9 mouse cellular contexts compared by ENCODE assay signal in genomic region chr6:124716864-124717490, GRCm38 (mm10). TPM values are rescaled to one million over a fixed set of nuclear protein-coding genes. Genes with fewer than 3 reads are reported as not detected.
DNase-seq lines count a peak whose midpoint lies in the region; ATAC-seq and TF ChIP-seq lines count a peak whose summit lies in the region.
"Had no signal": no experiment of that assay in that cellular context is flagged by ENCODE, and none has a peak within 500 bp of the region (broad histone marks: within the 10 kb centered on the region; RNA-seq: fewer than 3 reads in every experiment).

No protein-coding gene starts in this region.

- H3K9me3 ChIP-seq in midbrain, embryonic 11.5 days (ENCODE audit: control insufficient read depth, low read length): no peaks in the 10 kb centered on the region
- H3K9me3 ChIP-seq in midbrain, embryonic 15.5 days: no peaks in the 10 kb centered on the region
- no peaks in the 10 kb centered on the region for H3K9me3 ChIP-seq in hindbrain, embryonic 14.5 days (ENCODE audit: control insufficient read depth, low read length)
- H3K9me3 ChIP-seq in liver, embryonic 12.5 days (replicated peaks): no peaks in the 10 kb centered on the region

- no peak overlapping the region for H3K4me2 ChIP-seq in midbrain, embryonic 11.5 days
- no peak overlapping the region for H3K4me2 ChIP-seq in midbrain, embryonic 15.5 days
- no peak overlapping the region for H3K4me2 ChIP-seq in hindbrain, embryonic 14.5 days (replicated peaks)
- H3K4me2 ChIP-seq in liver, embryonic 12.5 days: no peak overlapping the region

- H3K4me1 ChIP-seq in midbrain, embryonic 11.5 days (ENCODE audit: control insufficient read depth, insufficient read depth, low read length): peaks cover 9% of the 10 kb centered on the region
- peaks cover 18% of the 10 kb centered on the region for H3K4me1 ChIP-seq in midbrain, embryonic 15.5 days
- peaks cover 12% of the 10 kb centered on the region for H3K4me1 ChIP-seq in hindbrain, embryonic 14.5 days (replicated peaks; ENCODE audit: control insufficient read depth, insufficient read depth, low read length)
- peaks cover 78% of the 10 kb centered on the region for H3K4me1 ChIP-seq in liver, embryonic 12.5 days
- H3K4me1 ChIP-seq in small intestine, adult 2 months (ENCODE audit: control insufficient read depth, insufficient read depth, insufficient read length, low read length): peaks cover 31% of the 10 kb centered on the region

- no peaks in the 10 kb centered on the region for H3K27me3 ChIP-seq in midbrain, embryonic 11.5 days (ENCODE audit: control insufficient read depth, insufficient read depth, low read length)
- H3K27me3 ChIP-seq in midbrain, embryonic 15.5 days (replicated peaks): no peaks in the 10 kb centered on the region
- no peaks in the 10 kb centered on the region for H3K27me3 ChIP-seq in hindbrain, embryonic 14.5 days (ENCODE audit: control insufficient read depth, insufficient read depth, low read length)
- H3K27me3 ChIP-seq in liver, embryonic 12.5 days (replicated peaks): no peaks in the 10 kb centered on the region
- no peaks in the 10 kb centered on the region for H3K27me3 ChIP-seq in small intestine, adult 2 months (ENCODE audit: control insufficient read depth, insufficient read depth, low read length)

- peak; percentile 86 for DNase-seq in midbrain, embryonic 11.5 days (ENCODE audit: low spot score, missing footprints)
- DNase-seq in adrenal gland, postnatal 36 days: peak; percentile 65 to 70
- peak; percentile 54 for DNase-seq in hindbrain, embryonic 14.5 days (ENCODE audit: low spot score)
- DNase-seq in right cerebral cortex, postnatal 10 days (ENCODE audit: low spot score in 2 of 2): no peak
- no peak for DNase-seq in right cerebral cortex, postnatal 14 days

- H3K27ac ChIP-seq in midbrain, embryonic 11.5 days (ENCODE audit: low read depth, low read length): no peak overlapping the region
- H3K27ac ChIP-seq in midbrain, embryonic 15.5 days: no peak overlapping the region
- H3K27ac ChIP-seq in hindbrain, embryonic 14.5 days: no peak overlapping the region
- H3K27ac ChIP-seq in liver, embryonic 12.5 days: peak overlapping the region; percentile 3; the same call in 1 of the 2 replicates
- H3K27ac ChIP-seq in small intestine, adult 2 months (ENCODE audit: insufficient read depth, low read depth, low read length): peak overlapping the region; percentile 95

- TF ChIP-seq POLR2A in small intestine, adult 2 months (IDR thresholded peaks at IDR 0.05; ENCODE audit: low read depth, low read length): no peak

- H3K9ac ChIP-seq in midbrain, embryonic 11.5 days (ENCODE audit: low read length): no peak overlapping the region
- H3K9ac ChIP-seq in midbrain, embryonic 15.5 days: no peak overlapping the region
- H3K9ac ChIP-seq in hindbrain, embryonic 14.5 days: no peak overlapping the region
- H3K9ac ChIP-seq in liver, embryonic 12.5 days: no peak overlapping the region

- TF ChIP-seq CTCF in small intestine, adult 2 months (IDR thresholded peaks at IDR 0.05; ENCODE audit: extremely low read depth, insufficient read length, insufficient replicate concordance, low read depth, low read length): peak; percentile 79; the same call in 1 of the 2 replicates

- ATAC-seq in midbrain, embryonic 11.5 days (ENCODE audit: low FRiP score): no peak
- no peak for ATAC-seq in midbrain, embryonic 15.5 days (replicated peaks)
- ATAC-seq in hindbrain, embryonic 14.5 days (ENCODE audit: low FRiP score): no peak
- no peak for ATAC-seq in liver, embryonic 12.5 days

- 71% methylated on average over 20 of the region's 20 CpGs for WGBS in midbrain, embryonic 11.5 days
- 64% methylated on average over 20 of the region's 20 CpGs for WGBS in midbrain, embryonic 15.5 days
- WGBS in hindbrain, embryonic 14.5 days: 65% methylated on average over 20 of the region's 20 CpGs
- 71% methylated on average over 20 of the region's 20 CpGs for WGBS in liver, embryonic 12.5 days (ENCODE audit: insufficient replicate concordance)
- 17% methylated on average over 20 of the region's 20 CpGs for WGBS in small intestine, adult 2 months

- H3K36me3 ChIP-seq in midbrain, embryonic 11.5 days (ENCODE audit: control insufficient read depth, insufficient read depth, low read length): peaks cover 4% of the 10 kb centered on the region; the same call in 1 of the 2 replicates
- peaks cover 25% of the 10 kb centered on the region for H3K36me3 ChIP-seq in midbrain, embryonic 15.5 days (replicated peaks)
- peaks cover 40% of the 10 kb centered on the region for H3K36me3 ChIP-seq in hindbrain, embryonic 14.5 days (replicated peaks; ENCODE audit: control insufficient read depth, insufficient read depth)
- H3K36me3 ChIP-seq in liver, embryonic 12.5 days: peaks cover 50% of the 10 kb centered on the region
- peaks cover 28% of the 10 kb centered on the region for H3K36me3 ChIP-seq in small intestine, adult 2 months (ENCODE audit: control insufficient read depth, insufficient read depth, low read length)

- H3K4me3 ChIP-seq in midbrain, embryonic 11.5 days (ENCODE audit: low read depth, low read length): no peak overlapping the region
- no peak overlapping the region for H3K4me3 ChIP-seq in midbrain, embryonic 15.5 days
- no peak overlapping the region for H3K4me3 ChIP-seq in hindbrain, embryonic 14.5 days (replicated peaks; ENCODE audit: low read length)
- H3K4me3 ChIP-seq in liver, embryonic 12.5 days: no peak overlapping the region
- H3K4me3 ChIP-seq in small intestine, adult 2 months (ENCODE audit: low read depth, low read length): peak overlapping the region; percentile 84

RNA-seq across cellular contexts. Expression of gene Phb2, which starts 4.8 kb away (rescaled TPM):
- polyA plus RNA-seq in midbrain, embryonic 11.5 days (2014; fragmentation: Nextera tagmentation; extraction: Ambion mirVana): 343 and 353 TPM in 2 replicates
- polyA plus RNA-seq in midbrain, embryonic 15.5 days (2015; fragmentation: Nextera tagmentation; extraction: Ambion mirVana): 254 and 256 TPM in 2 replicates
- 100 to 1,000 TPM; 308 to 325 TPM for total RNA-seq in adrenal gland, postnatal 36 days (2021)
- 241 and 242 TPM in 2 replicates for polyA plus RNA-seq in hindbrain, embryonic 14.5 days (2014; fragmentation: Nextera tagmentation; extraction: Ambion mirVana)
- 433 and 443 TPM in 2 replicates for polyA plus RNA-seq in liver, embryonic 12.5 days (2016; fragmentation: Nextera tagmentation; extraction: Ambion mirVana)
- polyA plus RNA-seq in small intestine, adult 2 months (2012; rRNA removed): 87.7 and 122 TPM in 2 replicates

RNA-seq across cellular contexts. Expression of gene Emg1, which starts 5.0 kb away (rescaled TPM):
- polyA plus RNA-seq in midbrain, embryonic 11.5 days (2014; fragmentation: Nextera tagmentation; extraction: Ambion mirVana): 215 and 219 TPM in 2 replicates
- polyA plus RNA-seq in midbrain, embryonic 15.5 days (2015; fragmentation: Nextera tagmentation; extraction: Ambion mirVana): 107 and 109 TPM in 2 replicates
- total RNA-seq in adrenal gland, postnatal 36 days (2021): 10 to 100 TPM; 87.2 to 88.2 TPM
- polyA plus RNA-seq in hindbrain, embryonic 14.5 days (2014; fragmentation: Nextera tagmentation; extraction: Ambion mirVana): 91.4 and 94.1 TPM in 2 replicates
- 200 TPM in 2 replicates for polyA plus RNA-seq in liver, embryonic 12.5 days (2016; fragmentation: Nextera tagmentation; extraction: Ambion mirVana)
- polyA plus RNA-seq in small intestine, adult 2 months (2012; rRNA removed): 26.8 and 34.9 TPM in 2 replicates

RNA-seq across cellular contexts. Expression of gene Ptpn6, which starts 21.5 kb away (rescaled TPM):
- 5.1 and 6.3 TPM in 2 replicates for polyA plus RNA-seq in midbrain, embryonic 11.5 days (2014; fragmentation: Nextera tagmentation; extraction: Ambion mirVana)
- 3.9 and 5.6 TPM in 2 replicates for polyA plus RNA-seq in midbrain, embryonic 15.5 days (2015; fragmentation: Nextera tagmentation; extraction: Ambion mirVana)
- 1 to 10 TPM; 5.5 to 9.6 TPM for total RNA-seq in adrenal gland, postnatal 36 days (2021)
- 3.5 and 4.3 TPM in 2 replicates for polyA plus RNA-seq in hindbrain, embryonic 14.5 days (2014; fragmentation: Nextera tagmentation; extraction: Ambion mirVana)
- polyA plus RNA-seq in liver, embryonic 12.5 days (2016; fragmentation: Nextera tagmentation; extraction: Ambion mirVana): 30.8 and 31.3 TPM in 2 replicates
- polyA plus RNA-seq in small intestine, adult 2 months (2012; rRNA removed): 23.0 and 41.0 TPM in 2 replicates

RNA-seq across cellular contexts. Expression of gene Grcc10, which starts 24.2 kb away (rescaled TPM):
- 532 and 550 TPM in 2 replicates for polyA plus RNA-seq in midbrain, embryonic 11.5 days (2014; fragmentation: Nextera tagmentation; extraction: Ambion mirVana)
- 668 and 674 TPM in 2 replicates for polyA plus RNA-seq in midbrain, embryonic 15.5 days (2015; fragmentation: Nextera tagmentation; extraction: Ambion mirVana)
- total RNA-seq in adrenal gland, postnatal 36 days (2021): 100 to 1,000 TPM; 331 to 397 TPM
- 616 and 701 TPM in 2 replicates for polyA plus RNA-seq in hindbrain, embryonic 14.5 days (2014; fragmentation: Nextera tagmentation; extraction: Ambion mirVana)
- 109 and 116 TPM in 2 replicates for polyA plus RNA-seq in liver, embryonic 12.5 days (2016; fragmentation: Nextera tagmentation; extraction: Ambion mirVana)
- polyA plus RNA-seq in small intestine, adult 2 months (2012; rRNA removed): 80.4 and 143 TPM in 2 replicates

RNA-seq across cellular contexts. Expression of gene Gm45234, which starts 38.8 kb away (rescaled TPM):
- polyA plus RNA-seq in midbrain, embryonic 11.5 days (2014; fragmentation: Nextera tagmentation; extraction: Ambion mirVana): not detected in 2 replicates
- polyA plus RNA-seq in midbrain, embryonic 15.5 days (2015; fragmentation: Nextera tagmentation; extraction: Ambion mirVana): not detected in 2 replicates
- total RNA-seq in adrenal gland, postnatal 36 days (2021): under 1 TPM in 1 of 2 experiments, not detected in 1; 0.56 TPM
- not detected in 2 replicates for polyA plus RNA-seq in hindbrain, embryonic 14.5 days (2014; fragmentation: Nextera tagmentation; extraction: Ambion mirVana)
- polyA plus RNA-seq in liver, embryonic 12.5 days (2016; fragmentation: Nextera tagmentation; extraction: Ambion mirVana): not detected in 2 replicates
- polyA plus RNA-seq in small intestine, adult 2 months (2012; rRNA removed): not detected in 2 replicates
- total RNA-seq: heart, adult 18-20 months had no signal

Comparison
In these comparisons a context has a peak if more than half of its experiments do, and no peak if none do; other contexts are left out.
1. DNase-seq: peak in midbrain, embryonic 11.5 days (single experiment), adrenal gland, postnatal 36 days (2 of 2) and hindbrain, embryonic 14.5 days (single experiment); none in right cerebral cortex, postnatal 10 days (0 of 2) and right cerebral cortex, postnatal 14 days (single experiment).
2. H3K27ac ChIP-seq: peak in liver, embryonic 12.5 days (single experiment) and small intestine, adult 2 months (single experiment); none in midbrain, embryonic 11.5 days (single experiment), midbrain, embryonic 15.5 days (single experiment) and hindbrain, embryonic 14.5 days (single experiment).